Mouse (Mus musculus) limb, embryonic 15.5 days (tissue): ENCODE results near the gene Olfr1505. TPM values are rescaled to one million over a fixed set of nuclear protein-coding genes. Genes with fewer than 3 reads are reported as not detected.

ENCODE experiments used
- ATAC-seq: fragments of 200-750 bp; cut with Nextera tagmentation; 2 replicates; pipeline ENCODE4 v1.8.0; 2017; ENCODE audit warnings: low read depth, moderate TSS enrichment; ENCODE audit not compliant: insufficient number of reproducible peaks, low FRiP score, low TSS enrichment
- H3K27ac ChIP-seq: fragments of 300-500 bp; sonication (generic); 2 replicates; pipeline ENCODE4 v1.5.1; 2015; ENCODE audit warnings: moderate library complexity, mild to moderate bottlenecking, inconsistent platforms
- H3K27me3 ChIP-seq: fragments of 300-500 bp; sonication (generic); 2 replicates; pipeline ENCODE4 v1.6.1; 2015; ENCODE audit warnings: inconsistent platforms
- H3K36me3 ChIP-seq: fragments of 300-500 bp; sonication (generic); 2 replicates; pipeline ENCODE4 v1.6.1; 2015; ENCODE audit warnings: inconsistent platforms
- H3K4me1 ChIP-seq: fragments of 300-500 bp; sonication (generic); 2 replicates; pipeline ENCODE4 v1.6.1; 2015; ENCODE audit warnings: inconsistent platforms
- H3K4me2 ChIP-seq: fragments of 300-500 bp; sonication (generic); 2 replicates; pipeline ENCODE4 v1.6.1; 2015; ENCODE audit warnings: mild to moderate bottlenecking, inconsistent platforms
- H3K4me3 ChIP-seq: fragments of 300-500 bp; sonication (generic); 2 replicates; pipeline ENCODE4 v1.5.1; 2015; ENCODE audit warnings: mild to moderate bottlenecking, inconsistent platforms
- H3K9ac ChIP-seq: fragments of 300-500 bp; sonication (generic); 2 replicates; pipeline ENCODE4 v1.6.1; 2015; ENCODE audit warnings: inconsistent platforms
- H3K9me3 ChIP-seq: fragments of 300-500 bp; sonication (generic); 2 replicates; pipeline ENCODE4 v1.6.1; 2016; ENCODE audit warnings: inconsistent platforms
- WGBS: fragments of 180-500 bp; shearing (Covaris S2); methylation state at CpG from one replicate; pipeline ENCODE4 v1.1.7; 2015; 5-methylcytosine and 5-hydroxymethylcytosine counted together
- polyA plus RNA-seq: library from polyadenylated mRNA; unstranded; fragments of >200 nt; fragmentation: Nextera tagmentation; extraction: Ambion mirVana; gene quantifications from 2 replicates; pipeline ENCODE4 v1.2.1, GENCODE M21; 2015

Olfr1505 gene
- not detected in 2 replicates for polyA plus RNA-seq

- H3K4me3 ChIP-seq = no peak within 1 kb of the TSS
- H3K9me3 ChIP-seq = no peaks in the 10 kb centered on the region
- no peaks in the 10 kb centered on the region for H3K36me3 ChIP-seq
- no peak within 1 kb of the TSS for H3K4me2 ChIP-seq
- no peak within 1 kb of the TSS for H3K27ac ChIP-seq
- no peak for ATAC-seq
- 71% methylated on average over 2 of the region's 2 CpGs for WGBS
- H3K27me3 ChIP-seq = no peaks in the 10 kb centered on the region
- H3K9ac ChIP-seq = no peak within 1 kb of the TSS
- no peaks in the 10 kb centered on the region for H3K4me1 ChIP-seq
Measured at GRCm38 (mm10) chr19:13913230-13913629, at the start of gene Olfr1505. Gene Olfr1505 (plus strand): TSS chr19:13913530.

GRCm38 (mm10) chr19:13897828-13898227 is 15.5 kb upstream of the Olfr1505 start, which contains the start of gene Olfr1504:
Gene Olfr1504 (minus strand): TSS chr19:13897928.
- ATAC-seq = no peak
- Histone ChIP-seq H3K4me2 (no peak within 1 kb of the TSS), H3K27ac (no peak within 1 kb of the TSS), H3K9me3 (no peaks in the 10 kb centered on the region), H3K4me1 (no peaks in the 10 kb centered on the region), H3K36me3 (no peaks in the 10 kb centered on the region), H3K4me3 (no peak within 1 kb of the TSS), H3K27me3 (no peaks in the 10 kb centered on the region), H3K9ac (no peak within 1 kb of the TSS)
- 47% methylated on average over 1 of the region's 1 CpGs for WGBS

Other genes starting within 250 kb of the Olfr1505 start
- not detected in 2 replicates for gene Olfr1491, start 216.3 kb upstream of the Olfr1505 start, polyA plus RNA-seq
- gene Olfr1493-ps1, start 190.3 kb upstream of the Olfr1505 start, polyA plus RNA-seq = not detected in 2 replicates
- gene Olfr1494, start 173.8 kb upstream of the Olfr1505 start, polyA plus RNA-seq = not detected in 2 replicates
- not detected in 2 replicates for gene Olfr1495, start 148.9 kb upstream of the Olfr1505 start, polyA plus RNA-seq
- gene Olfr1496, start 135.7 kb upstream of the Olfr1505 start, polyA plus RNA-seq = not detected in 2 replicates
- gene Olfr1497, start 115.3 kb upstream of the Olfr1505 start, polyA plus RNA-seq = not detected in 2 replicates
- not detected in 2 replicates for gene Olfr1499, start 94.1 kb upstream of the Olfr1505 start, polyA plus RNA-seq
- not detected in 2 replicates for gene Olfr1500, start 83.0 kb upstream of the Olfr1505 start, polyA plus RNA-seq
- gene Olfr1501, start 62.8 kb upstream of the Olfr1505 start, polyA plus RNA-seq = not detected in 2 replicates
- gene Olfr1502, start 51.7 kb upstream of the Olfr1505 start, polyA plus RNA-seq = not detected in 2 replicates
- gene Olfr1504, start 15.6 kb upstream of the Olfr1505 start, polyA plus RNA-seq = not detected in 2 replicates